ENCODE assay signal across 14 mouse cellular contexts in genomic region chr9:102297986-102298385, GRCm38 (mm10). TPM values are rescaled to one million over a fixed set of nuclear protein-coding genes. Genes with fewer than 3 reads are reported as not detected.
DNase-seq lines count a peak whose midpoint lies in the region; TF ChIP-seq lines count a peak whose summit lies in the region.
"Had no signal": no experiment of that assay in that cellular context is flagged by ENCODE, and none has a peak within 500 bp of the region (broad histone marks: within the 10 kb centered on the region; RNA-seq: fewer than 3 reads in every experiment).

No protein-coding gene starts in this region.

- no peak overlapping the region for H3K4me3 ChIP-seq in thymus, adult 2 months (ENCODE audit: control insufficient read depth, insufficient read depth, low read length)
- H3K4me3 ChIP-seq: liver, embryonic 12.5 days had no signal

- no peak for TF ChIP-seq CTCF in thymus, adult 2 months (IDR thresholded peaks at IDR 0.05; ENCODE audit: borderline replicate concordance, control insufficient read depth, extremely low read depth, insufficient read depth, low read length, poor library complexity)

- TF ChIP-seq POLR2A in thymus, adult 2 months (IDR thresholded peaks at IDR 0.05; ENCODE audit: control insufficient read depth, extremely low read depth, insufficient read depth, low read length, poor library complexity): no peak

- H3K27me3 ChIP-seq in thymus, adult 2 months (ENCODE audit: control insufficient read depth, insufficient read depth, low read length): no peaks in the 10 kb centered on the region
- H3K27me3 ChIP-seq: liver, embryonic 12.5 days had no signal

- WGBS in thymus, adult 2 months: 89% methylated on average over 5 of the region's 5 CpGs

- no peaks in the 10 kb centered on the region for H3K4me1 ChIP-seq in thymus, adult 2 months (replicated peaks; ENCODE audit: control insufficient read depth, insufficient read depth, low read length)
- H3K4me1 ChIP-seq: liver, embryonic 12.5 days had no signal

- peak; percentile 21 to 51 for DNase-seq in left cerebral cortex, adult 18-20 months (ENCODE audit: low spot score in 2 of 2)
- DNase-seq in left cerebral cortex, adult 11 months (ENCODE audit: low spot score): no peak
- DNase-seq in cerebellum, adult 11-12 months: peak; percentile 94
- peak; percentile 95 to 96 for DNase-seq in cerebellum, postnatal 25 days
- DNase-seq in right cerebral cortex, postnatal 10 days (ENCODE audit: low spot score in 2 of 2): peak; percentile 59 to 69
- no peak for DNase-seq in liver
- DNase-seq in thymus, adult 2 months: no peak
- DNase-seq: adrenal gland, postnatal 36 days; heart, adult 18-20 months; kidney, adult 2 months had no signal

- H3K36me3 ChIP-seq in thymus, adult 2 months (ENCODE audit: control insufficient read depth, insufficient read depth, low read length): no peaks in the 10 kb centered on the region
- H3K36me3 ChIP-seq: liver, embryonic 12.5 days had no signal

- no peak overlapping the region for H3K27ac ChIP-seq in thymus, adult 2 months (ENCODE audit: control insufficient read depth, insufficient read depth, low read length)
- H3K27ac ChIP-seq: hindbrain, embryonic 14.5 days; liver, embryonic 12.5 days; stomach, postnatal 0 days had no signal

RNA-seq across cellular contexts. Expression of gene Ephb1, which starts 56.5 kb away (rescaled TPM):
- 10 to 100 TPM; 20.3 to 26.9 TPM for total RNA-seq in left cerebral cortex, adult 18-20 months (2021)
- polyA plus RNA-seq in thymus, adult 2 months (2012; rRNA removed): 0.15 and 0.43 TPM in 2 replicates
- total RNA-seq: MEL had no signal

Comparison
In these comparisons a context has a peak if more than half of its experiments do, and no peak if none do; other contexts are left out.
1. DNase-seq: peak in left cerebral cortex, adult 18-20 months (2 of 2), cerebellum, adult 11-12 months (single experiment), cerebellum, postnatal 25 days (2 of 2) and right cerebral cortex, postnatal 10 days (2 of 2); none in left cerebral cortex, adult 11 months (single experiment), liver (single experiment) and thymus, adult 2 months (single experiment).